In genomic region chrX:20128951-20129350, GRCm38 (mm10) we compare ENCODE assay signal across 15 mouse cellular contexts.
"Had no signal": no experiment of that assay in that cellular context is flagged by ENCODE, and none has a peak within 500 bp of the region (broad histone marks: within the 10 kb centered on the region; RNA-seq: fewer than 3 reads in every experiment).

No protein-coding gene starts in this region.

- H3K4me1 ChIP-seq: kidney, embryonic 15.5 days; liver, embryonic 13.5 days; neural tube, embryonic 12.5 days; neural tube, embryonic 15.5 days; stomach, embryonic 15.5 days had no signal

- H3K4me3 ChIP-seq: kidney, embryonic 15.5 days; left cerebral cortex, adult 2 months; liver, embryonic 13.5 days; neural tube, embryonic 12.5 days; neural tube, embryonic 15.5 days; stomach, embryonic 15.5 days had no signal

- H3K9ac ChIP-seq: kidney, embryonic 15.5 days; liver, embryonic 13.5 days; neural tube, embryonic 12.5 days; neural tube, embryonic 15.5 days; stomach, embryonic 15.5 days had no signal

- H3K36me3 ChIP-seq: kidney, embryonic 15.5 days; liver, embryonic 13.5 days; neural tube, embryonic 12.5 days; neural tube, embryonic 15.5 days; stomach, embryonic 15.5 days had no signal

- DNase-seq: kidney, postnatal 36 days; layer of hippocampus, postnatal 36 days; liver, embryonic 13.5 days; lung, adult 2 months; midbrain, embryonic 14.5 days; retina, postnatal 1 day; right cerebral cortex, postnatal 25 days; spleen, adult 18-20 months; thymus, postnatal 25 days had no signal

- H3K27ac ChIP-seq: kidney, embryonic 15.5 days; left cerebral cortex, adult 2 months; liver, embryonic 13.5 days; neural tube, embryonic 12.5 days; neural tube, embryonic 15.5 days; stomach, embryonic 15.5 days had no signal

- H3K27me3 ChIP-seq: kidney, embryonic 15.5 days; liver, embryonic 13.5 days; neural tube, embryonic 12.5 days; neural tube, embryonic 15.5 days; stomach, embryonic 15.5 days had no signal

- H3K9me3 ChIP-seq: kidney, embryonic 15.5 days; liver, embryonic 13.5 days; neural tube, embryonic 12.5 days; neural tube, embryonic 15.5 days; stomach, embryonic 15.5 days had no signal

- H3K4me2 ChIP-seq: kidney, embryonic 15.5 days; liver, embryonic 13.5 days; midbrain, embryonic 11.5 days; neural tube, embryonic 12.5 days; neural tube, embryonic 15.5 days; stomach, embryonic 15.5 days had no signal
